Mouse (Mus musculus) lung, adult 2 months (tissue): Measurements from ENCODE around the gene Stat4.

Source experiments
- CTCF ChIP-seq: fragments of 200-500 bp; IDR thresholded peaks from 2 replicates; pipeline ENCODE4 v1.5.1; 2011; ENCODE audit warnings: mild to moderate bottlenecking, low read length, control low read depth; ENCODE audit not compliant: insufficient read depth
- POLR2A ChIP-seq: fragments of 200-500 bp; IDR thresholded peaks from 2 replicates; pipeline ENCODE4 v1.6.1; 2011; ENCODE audit warnings: low read depth, mild to moderate bottlenecking, control low read depth, low read length, borderline replicate concordance; ENCODE audit errors: extremely low read depth

DNA sequence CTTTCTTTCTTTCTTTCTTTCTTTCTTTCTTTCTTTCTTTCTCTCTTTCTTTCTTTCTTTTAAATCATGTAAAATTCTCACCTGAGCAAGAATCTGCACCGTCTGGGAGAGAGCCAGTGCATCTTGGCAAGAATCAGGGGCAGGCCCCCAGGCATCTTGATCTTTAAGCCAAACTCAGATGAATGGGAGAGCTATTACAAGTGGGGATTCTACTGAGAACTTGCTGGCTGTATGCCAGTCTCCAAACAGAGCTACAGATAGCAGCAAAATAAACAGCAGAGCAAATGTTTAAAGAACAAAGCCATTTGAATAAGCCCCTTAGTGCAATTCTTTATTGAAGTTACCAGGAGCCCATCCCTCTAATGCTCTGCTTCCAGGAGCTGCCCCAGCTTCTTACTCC lies 18.0 kb upstream of the Stat4 start:
- TF ChIP-seq CTCF (no peak), POLR2A (no peak)
